Mouse (Mus musculus) embryonic facial prominence, embryonic 11.5 days (tissue): ENCODE measurements around the gene Ociad1. TPM values are rescaled to one million over a fixed set of nuclear protein-coding genes. Genes with fewer than 3 reads are reported as not detected.

ENCODE experiments used
- ATAC-seq: fragments of 200-750 bp; cut with Nextera tagmentation; replicated peaks from 2 replicates; pipeline ENCODE4 v1.8.0; 2017; ENCODE audit warnings: low read depth; ENCODE audit not compliant: insufficient number of reproducible peaks, low FRiP score, low TSS enrichment
- DNase-seq: peaks from one replicate; pipeline ENCODE4 v3.0.0-alpha.2; 2015; ENCODE audit warnings: low spot score
- H3K27ac ChIP-seq: fragments of 300-500 bp; sonication (generic); replicated peaks from 2 replicates; pipeline ENCODE4 v1.5.1; 2014; ENCODE audit warnings: mild to moderate bottlenecking, low read depth, low read length, control low read depth
- H3K27me3 ChIP-seq: fragments of 300-500 bp; sonication (generic); 2 replicates; pipeline ENCODE4 v1.6.1; 2014; ENCODE audit warnings: mild to moderate bottlenecking, low read length, moderate library complexity, mixed read lengths; ENCODE audit not compliant: control insufficient read depth, insufficient read depth
- H3K36me3 ChIP-seq: fragments of 300-500 bp; sonication (generic); replicated peaks from 2 replicates; pipeline ENCODE4 v1.6.1; 2014; ENCODE audit warnings: low read depth, mild to moderate bottlenecking, low read length, moderate library complexity, mixed read lengths; ENCODE audit not compliant: control insufficient read depth, insufficient read depth
- H3K4me1 ChIP-seq: fragments of 300-500 bp; sonication (generic); 2 replicates; pipeline ENCODE4 v1.6.1; 2014; ENCODE audit warnings: low read length, mixed read lengths; ENCODE audit not compliant: control insufficient read depth, insufficient read depth
- H3K4me2 ChIP-seq: fragments of 300-500 bp; sonication (generic); 2 replicates; pipeline ENCODE4 v1.6.1; 2014; ENCODE audit warnings: low read depth, mild to moderate bottlenecking, control low read depth, low read length, moderate library complexity
- H3K4me3 ChIP-seq: fragments of 300-500 bp; sonication (generic); 2 replicates; pipeline ENCODE4 v1.5.1; 2014; ENCODE audit warnings: low read depth, low read length, control low read depth
- H3K9ac ChIP-seq: fragments of 300-500 bp; sonication (generic); replicated peaks from 2 replicates; pipeline ENCODE4 v1.6.1; 2014; ENCODE audit warnings: mild to moderate bottlenecking, control low read depth, low read length
- H3K9me3 ChIP-seq: fragments of 300-500 bp; sonication (generic); replicated peaks from 2 replicates; pipeline ENCODE4 v1.6.1; 2016; ENCODE audit warnings: mild to moderate bottlenecking, low read length, inconsistent platforms, mixed read lengths; ENCODE audit not compliant: control insufficient read depth
- WGBS: fragments of 180-500 bp; shearing (Covaris S2); extraction: QIAGEN DNeasy Blood & Tissue Kit; methylation state at CpG from one replicate; pipeline ENCODE4 v1.1.7; 2014; 5-methylcytosine and 5-hydroxymethylcytosine counted together
- polyA plus RNA-seq: library from polyadenylated mRNA; unstranded; fragments of >200 nt; fragmentation: Nextera tagmentation; extraction: Ambion mirVana; gene quantifications from 2 replicates; pipeline ENCODE4 v1.2.1, GENCODE M21; 2014

Ociad1 gene
- polyA plus RNA-seq, 1 experiment from 2014 or later, result 158 TPM

DNA sequence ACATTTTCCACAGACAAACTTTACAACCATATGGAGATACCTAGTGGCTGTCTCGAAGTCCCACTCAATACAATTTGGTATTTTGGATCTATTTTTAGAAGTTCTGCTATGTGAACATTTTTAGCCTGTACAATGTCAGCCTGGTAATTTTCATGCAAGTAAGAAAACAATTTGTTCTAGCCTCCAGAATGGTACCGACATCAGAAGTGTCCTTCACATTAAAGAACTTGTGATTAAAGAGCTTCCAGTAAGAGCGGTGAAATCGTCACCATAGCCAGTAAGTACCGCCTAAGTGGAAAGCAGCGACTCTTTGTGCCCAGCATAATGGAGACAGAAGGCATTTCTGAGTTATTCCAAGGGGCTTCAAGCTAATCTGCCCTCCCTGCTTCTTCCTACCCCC, 22.0 kb upstream of the Ociad1 start:
- H3K4me2 ChIP-seq, result no peak overlapping the region
- no peaks in the 10 kb centered on the region for H3K27me3 ChIP-seq
- H3K9me3 ChIP-seq, result no peaks in the 10 kb centered on the region
- no peak overlapping the region for H3K27ac ChIP-seq
- H3K4me3 ChIP-seq, result no peak overlapping the region
- no peak for DNase-seq
- ATAC-seq, result no peak
- H3K36me3 ChIP-seq, result no peaks in the 10 kb centered on the region
- no peaks in the 10 kb centered on the region for H3K4me1 ChIP-seq
- no peak overlapping the region for H3K9ac ChIP-seq
- 71% methylated on average over 6 of the region's 6 CpGs for WGBS

DNA sequence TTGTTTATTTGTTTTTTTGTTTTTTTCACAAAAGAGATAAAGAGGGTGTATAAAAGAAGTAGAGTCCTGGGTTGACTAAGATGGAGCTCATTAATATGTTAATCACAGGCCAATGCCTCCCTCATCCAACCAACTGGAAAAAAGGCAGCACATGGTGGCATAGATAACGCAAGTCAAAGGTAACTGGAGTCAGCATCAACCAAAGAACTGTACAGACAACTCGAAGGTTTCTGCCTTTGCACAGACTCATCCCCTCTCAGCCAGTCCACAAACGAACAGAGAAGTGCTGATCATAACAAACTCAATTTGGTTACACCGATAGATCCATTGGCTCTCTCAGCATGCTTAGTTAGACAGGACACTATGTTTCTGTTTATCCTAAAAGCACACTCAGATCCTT, 19.4 kb upstream of the Ociad1 start:
- no peak overlapping the region for H3K4me2 ChIP-seq
- H3K36me3 ChIP-seq, result no peaks in the 10 kb centered on the region
- DNase-seq (no peak), ATAC-seq (no peak)
- no peaks in the 10 kb centered on the region for H3K9me3 ChIP-seq
- no peaks in the 10 kb centered on the region for H3K27me3 ChIP-seq
- no peak overlapping the region for H3K9ac ChIP-seq
- H3K4me3 ChIP-seq, result no peak overlapping the region
- no peaks in the 10 kb centered on the region for H3K4me1 ChIP-seq
- 78% methylated on average over 4 of the region's 4 CpGs for WGBS
- no peak overlapping the region for H3K27ac ChIP-seq

DNA sequence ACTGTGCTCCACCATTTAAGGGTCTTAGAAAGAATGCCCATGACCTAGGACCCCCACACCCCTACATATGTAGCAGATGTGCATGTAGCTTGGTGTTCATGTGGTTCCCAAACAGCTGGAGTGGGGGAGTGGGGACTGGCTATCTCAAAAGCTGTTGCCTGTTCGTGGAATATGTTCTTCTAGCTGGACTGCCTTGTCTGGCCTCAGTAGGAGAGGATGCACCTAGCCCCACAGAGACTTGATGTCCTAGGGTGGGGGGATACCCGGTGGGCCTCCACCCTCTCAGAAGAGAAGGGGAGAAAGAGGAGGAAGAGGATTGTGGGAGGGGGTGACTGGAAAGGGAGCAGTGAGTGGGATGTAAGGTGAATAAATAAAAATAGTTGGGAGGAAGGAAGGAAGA, 17.6 kb upstream of the Ociad1 start:
- Histone ChIP-seq H3K9ac (no peak overlapping the region), H3K27me3 (no peaks in the 10 kb centered on the region), H3K9me3 (no peaks in the 10 kb centered on the region), H3K4me2 (no peak overlapping the region), H3K36me3 (no peaks in the 10 kb centered on the region), H3K27ac (no peak overlapping the region), H3K4me3 (no peak overlapping the region), H3K4me1 (no peaks in the 10 kb centered on the region)
- ATAC-seq (no peak), DNase-seq (no peak)
- WGBS, result 79% methylated on average over 2 of the region's 2 CpGs

DNA sequence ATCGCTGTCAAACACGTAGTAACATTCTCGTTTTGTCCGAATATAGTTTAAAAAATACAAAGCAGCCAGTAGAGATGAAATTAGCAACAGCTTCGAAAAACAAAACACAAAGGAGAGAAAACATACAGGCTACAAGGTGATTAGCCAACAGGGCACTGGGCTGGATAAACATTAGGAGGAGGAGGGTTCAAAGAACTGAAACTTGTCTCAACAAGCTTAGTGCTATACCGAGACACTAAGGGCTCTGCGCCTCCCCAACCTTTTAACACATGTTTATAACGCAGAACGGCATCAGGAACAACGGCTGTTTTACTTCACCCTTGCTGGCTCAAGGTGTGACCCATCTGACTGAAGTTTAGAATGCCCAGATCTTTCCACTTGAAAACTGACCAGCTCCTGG, 13.4 kb upstream of the Ociad1 start:
- DNase-seq (no peak), ATAC-seq (no peak)
- Histone ChIP-seq H3K4me3 (no peak overlapping the region), H3K9me3 (no peaks in the 10 kb centered on the region), H3K4me1 (no peaks in the 10 kb centered on the region), H3K36me3 (no peaks in the 10 kb centered on the region), H3K4me2 (no peak overlapping the region), H3K27me3 (no peaks in the 10 kb centered on the region), H3K9ac (no peak overlapping the region), H3K27ac (no peak overlapping the region)
- 61% methylated on average over 10 of the region's 10 CpGs for WGBS

DNA sequence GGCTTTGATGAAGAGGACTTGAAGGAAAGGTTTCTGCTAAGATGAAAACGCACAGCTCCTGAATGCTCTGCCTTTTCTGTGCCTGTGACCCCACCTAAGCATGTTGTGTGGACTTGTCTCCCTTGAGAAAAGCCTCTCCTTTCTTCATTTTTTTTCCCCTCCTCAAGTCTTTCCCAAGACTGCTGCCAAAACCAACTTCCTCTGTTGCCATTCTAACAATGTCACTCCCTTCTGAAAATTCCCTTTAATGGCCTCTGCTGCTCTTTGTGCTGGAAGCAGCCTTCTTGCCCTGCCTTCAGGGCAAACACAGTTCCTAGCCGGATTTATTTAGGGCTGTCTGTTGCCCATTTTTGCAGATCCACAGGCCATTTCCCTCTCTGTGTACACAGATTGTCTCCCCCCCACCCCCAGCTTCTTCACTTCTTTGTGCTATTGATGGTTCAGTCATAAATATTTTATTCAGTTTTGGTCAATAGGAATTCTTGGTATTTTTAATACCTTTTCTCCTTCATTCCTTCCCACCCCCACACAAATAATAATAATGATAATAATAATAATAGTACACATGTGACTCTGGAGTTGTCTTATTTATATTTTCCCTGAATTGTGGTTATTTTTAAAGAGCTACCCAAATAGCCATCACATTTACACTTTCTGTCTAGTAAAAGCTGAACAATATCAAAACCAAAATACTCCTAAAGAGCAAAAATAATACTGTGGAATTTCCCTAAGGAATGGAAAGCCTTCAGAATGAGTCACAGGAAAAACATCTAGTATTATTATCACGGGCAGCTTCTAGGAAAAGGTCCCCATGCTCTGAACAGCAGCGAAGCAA, 12.6 kb upstream of the Ociad1 start:
- Histone ChIP-seq H3K4me1 (no peaks in the 10 kb centered on the region), H3K9ac (no peak overlapping the region), H3K4me3 (no peak overlapping the region), H3K9me3 (no peaks in the 10 kb centered on the region), H3K27ac (no peak overlapping the region), H3K36me3 (no peaks in the 10 kb centered on the region), H3K27me3 (no peaks in the 10 kb centered on the region), H3K4me2 (no peak overlapping the region)
- no peak for DNase-seq
- 45% methylated on average over 4 of the region's 4 CpGs for WGBS
- no peak for ATAC-seq

DNA sequence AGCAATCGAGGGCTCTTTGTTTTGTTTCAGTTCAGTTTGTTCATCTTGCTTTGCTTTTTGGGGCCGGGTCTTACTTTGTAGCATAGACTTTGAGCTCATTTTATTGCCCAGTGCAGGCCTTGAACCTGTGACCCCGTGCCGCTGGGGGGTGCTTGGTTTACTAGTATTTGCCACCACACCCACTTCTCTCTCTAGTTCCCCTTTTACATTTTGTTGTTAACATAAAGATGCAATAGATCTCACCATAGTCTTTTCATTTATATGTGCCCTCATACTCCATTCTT, 12.1 kb upstream of the Ociad1 start:
- H3K36me3 ChIP-seq, result no peaks in the 10 kb centered on the region
- DNase-seq (no peak), ATAC-seq (no peak)
- no peaks in the 10 kb centered on the region for H3K9me3 ChIP-seq
- H3K4me1 ChIP-seq, result no peaks in the 10 kb centered on the region
- no peak overlapping the region for H3K4me2 ChIP-seq
- H3K27ac ChIP-seq, result no peak overlapping the region
- H3K4me3 ChIP-seq, result no peak overlapping the region
- no peak overlapping the region for H3K9ac ChIP-seq
- H3K27me3 ChIP-seq, result no peaks in the 10 kb centered on the region
- WGBS, result 72% methylated on average over 4 of the region's 4 CpGs

DNA sequence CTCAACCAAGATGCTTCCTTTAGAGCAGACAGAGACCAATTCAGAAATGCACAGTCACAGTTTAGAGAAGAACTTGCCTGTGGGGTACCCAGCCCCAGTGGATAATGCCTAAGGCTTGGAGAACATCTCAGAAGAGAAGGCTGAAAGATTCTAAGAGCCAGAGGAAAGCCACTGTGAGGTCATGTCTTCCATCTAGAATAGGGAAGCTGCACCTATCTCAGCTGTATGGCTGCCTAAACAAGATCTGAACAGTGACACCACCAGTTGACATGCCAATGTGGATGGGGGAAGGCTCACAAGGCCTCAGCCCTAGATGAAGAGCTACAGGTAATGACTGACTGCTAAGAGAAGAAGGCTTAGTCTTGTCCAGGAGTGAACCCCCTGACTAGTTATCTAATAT, 8.5 kb upstream of the Ociad1 start:
- H3K27me3 ChIP-seq, result no peaks in the 10 kb centered on the region
- H3K36me3 ChIP-seq, result no peaks in the 10 kb centered on the region
- no peak for DNase-seq
- H3K9ac ChIP-seq, result no peak overlapping the region
- no peaks in the 10 kb centered on the region for H3K9me3 ChIP-seq
- no peak overlapping the region for H3K27ac ChIP-seq
- no peak for ATAC-seq
- H3K4me2 ChIP-seq, result no peak overlapping the region
- no peaks in the 10 kb centered on the region for H3K4me1 ChIP-seq
- H3K4me3 ChIP-seq, result no peak overlapping the region

DNA sequence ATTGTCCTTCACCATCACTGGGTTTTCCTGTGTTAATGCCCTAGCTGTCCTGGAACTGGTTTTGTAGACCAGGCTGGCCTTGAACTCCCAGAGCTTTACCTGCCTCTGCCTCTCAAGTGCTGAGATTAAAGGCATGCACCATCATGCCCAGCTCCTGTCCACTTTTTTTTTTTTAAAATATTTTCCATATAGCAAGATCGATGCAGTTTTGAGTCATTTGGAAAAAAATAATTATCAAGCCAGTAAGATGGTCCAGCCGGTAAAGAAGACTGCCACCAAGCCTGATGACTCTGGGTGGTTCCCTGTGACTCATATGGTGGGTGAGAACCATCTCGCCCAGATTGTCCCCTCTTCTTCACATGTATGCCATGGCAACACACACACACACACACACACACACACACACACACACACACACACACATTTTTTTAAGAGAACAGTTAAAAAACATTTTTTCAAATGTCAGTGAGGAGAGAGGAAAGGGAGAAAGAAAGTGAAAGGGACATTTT, 7.1 kb upstream of the Ociad1 start:
- no peak overlapping the region for H3K27ac ChIP-seq
- no peak overlapping the region for H3K4me2 ChIP-seq
- H3K9me3 ChIP-seq, result no peaks in the 10 kb centered on the region
- no peaks in the 10 kb centered on the region for H3K36me3 ChIP-seq
- H3K4me3 ChIP-seq, result no peak overlapping the region
- ATAC-seq, result no peak
- no peak for DNase-seq
- 84% methylated on average over 3 of the region's 3 CpGs for WGBS
- H3K4me1 ChIP-seq, result no peaks in the 10 kb centered on the region
- H3K9ac ChIP-seq, result no peak overlapping the region
- no peaks in the 10 kb centered on the region for H3K27me3 ChIP-seq
